Mouse (Mus musculus): Measurements from ENCODE around the gene Ptprc.

DNA sequence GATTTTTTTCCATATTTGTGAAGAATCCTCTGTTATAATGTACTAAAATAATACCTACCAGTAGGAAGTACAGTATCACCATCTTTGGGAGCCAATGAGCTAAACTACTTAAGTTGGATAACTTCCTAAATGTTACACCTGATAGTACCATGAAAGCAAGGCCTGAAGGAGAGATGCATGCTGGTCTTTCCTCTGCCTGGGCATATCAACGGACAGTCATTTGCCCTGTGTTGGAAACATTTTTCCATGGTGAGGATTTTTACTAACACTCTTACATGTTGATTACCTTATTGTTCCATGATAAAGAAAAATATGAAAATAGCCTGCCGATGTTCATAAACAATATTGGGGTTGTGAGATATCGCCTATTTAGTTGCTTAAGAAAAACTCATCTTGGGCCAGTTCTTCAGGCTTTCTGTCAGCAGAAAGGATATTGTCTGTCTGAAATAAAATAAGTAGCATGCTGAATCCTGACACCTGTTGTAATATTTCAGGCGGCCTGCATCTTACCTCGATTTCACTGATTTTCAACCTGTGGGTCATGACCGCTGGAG is 38.4 kb downstream of the Ptprc start:
- TF ChIP-seq GATA1 (IDR thresholded peaks at IDR 0.05; ENCODE audit: borderline replicate concordance, low read length), result no peak
- TF ChIP-seq FLI1 (IDR thresholded peaks at IDR 0.05; ENCODE audit: low read length), result no peak

Data from megakaryocyte, embryonic 14.5 days (primary cell).